Mouse (Mus musculus): Measurements from ENCODE around the gene Hk3. TPM values are rescaled to one million over a fixed set of nuclear protein-coding genes. Genes with fewer than 3 reads are reported as not detected.

The Hk3 gene
- total RNA-seq, 2 experiments from 2014 or later, result 0.95 to 0.99 TPM

GRCm38 (mm10) chr13:54959059-54959701, 62.0 kb downstream of the Hk3 start:
- intact Hi-C loops (cut with DNase I), result no loop called here
- DNase-seq (ENCODE audit: low spot score), result no peak

DNA sequence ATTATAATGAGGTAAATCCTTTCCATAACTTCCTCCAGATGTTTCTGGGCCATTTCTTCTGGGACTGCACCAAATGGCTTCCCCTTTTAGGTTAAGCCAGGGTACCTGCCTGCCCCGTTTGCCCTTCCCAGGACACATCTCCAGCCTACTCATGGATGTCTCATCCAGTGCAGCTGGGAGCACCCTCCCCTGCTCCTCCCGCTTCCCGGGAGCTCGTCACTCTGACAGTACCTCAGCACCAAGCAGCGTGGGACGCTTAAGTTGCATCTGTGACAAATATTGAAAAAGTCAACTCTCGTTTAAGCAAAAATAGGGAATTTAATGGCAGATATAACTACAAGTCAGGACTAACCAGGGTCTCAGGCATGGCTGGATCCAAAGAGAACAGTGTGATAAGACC, 63.9 kb downstream of the Hk3 start:
- DNase-seq (ENCODE audit: low spot score), result no peak
- intact Hi-C loops (cut with DNase I), result no loop called here

Other genes with a start within 250 kb of the Hk3 start
- gene Eif4e1b, start 237.4 kb downstream of the Hk3 start, total RNA-seq (2021), result not detected
- 10 to 100 TPM in 1 of 2 experiments, 1 to 10 TPM in 1; 8.6 to 12.3 TPM for gene Tspan17, start 232.0 kb downstream of the Hk3 start, total RNA-seq (2021)
- gene Unc5a, start 72.0 kb downstream of the Hk3 start, total RNA-seq (2021), result 1 to 10 TPM in 1 of 2 experiments, under 1 TPM in 1; 0.73 to 1.1 TPM
- gene Uimc1, start 78.9 kb upstream of the Hk3 start, total RNA-seq (2021), result 10 to 100 TPM; 21.7 to 24.5 TPM
- gene Zfp346, start 83.9 kb upstream of the Hk3 start, total RNA-seq (2021), result 10 to 100 TPM; 13.9 to 20.6 TPM
- not detected for gene Gm17617, start 112.2 kb upstream of the Hk3 start, total RNA-seq (2021)
- gene Fgfr4, start 131.3 kb upstream of the Hk3 start, total RNA-seq (2021), result under 1 TPM; 0.11 to 0.44 TPM
- gene Nsd1, start 188.4 kb upstream of the Hk3 start, total RNA-seq (2021), result 10 to 100 TPM; 59.1 to 65.4 TPM